Mouse (Mus musculus): ENCODE measurements around the gene Slc29a1.

DNA sequence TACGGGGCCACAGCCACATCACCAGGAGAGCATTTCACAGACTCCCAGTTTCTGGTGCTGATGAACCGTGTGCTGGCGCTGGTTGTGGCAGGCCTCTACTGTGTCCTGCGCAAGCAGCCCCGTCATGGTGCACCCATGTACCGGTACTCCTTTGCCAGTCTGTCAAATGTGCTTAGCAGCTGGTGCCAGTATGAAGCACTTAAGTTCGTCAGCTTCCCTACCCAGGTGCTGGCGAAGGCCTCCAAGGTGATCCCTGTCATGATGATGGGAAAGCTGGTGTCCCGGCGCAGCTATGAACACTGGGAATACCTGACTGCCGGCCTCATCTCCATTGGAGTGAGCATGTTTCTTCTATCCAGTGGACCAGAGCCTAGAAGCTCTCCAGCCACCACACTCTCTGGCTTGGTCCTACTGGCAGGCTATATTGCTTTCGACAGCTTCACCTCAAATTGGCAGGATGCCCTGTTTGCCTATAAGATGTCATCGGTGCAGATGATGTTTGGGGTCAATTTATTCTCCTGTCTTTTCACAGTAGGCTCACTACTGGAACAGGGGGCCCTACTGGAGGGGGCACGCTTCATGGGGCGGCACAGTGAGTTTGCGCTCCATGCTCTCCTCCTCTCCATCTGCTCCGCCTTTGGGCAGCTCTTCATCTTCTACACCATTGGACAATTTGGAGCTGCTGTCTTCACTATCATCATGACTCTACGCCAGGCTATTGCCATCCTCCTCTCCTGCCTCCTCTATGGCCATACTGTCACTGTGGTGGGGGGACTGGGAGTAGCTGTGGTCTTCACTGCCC, 32.8 kb downstream of the Slc29a1 start:
- TF ChIP-seq CTCF (IDR thresholded peaks at IDR 0.05; ENCODE audit: borderline replicate concordance, extremely low read depth, insufficient read depth, insufficient read length) (no peak), POLR2A (IDR thresholded peaks at IDR 0.05; ENCODE audit: borderline replicate concordance, extremely low read depth, insufficient read depth, insufficient read length, poor library complexity, severe bottlenecking) (no peak)
